Mouse (Mus musculus) embryonic facial prominence, embryonic 12.5 days (tissue): Measurements from ENCODE around the gene Cyp2d40. TPM values are rescaled to one million over a fixed set of nuclear protein-coding genes. Genes with fewer than 3 reads are reported as not detected.

ENCODE experiments used
- ATAC-seq: fragments of 200-750 bp; cut with Nextera tagmentation; 2 replicates; pipeline ENCODE4 v1.8.0; 2017; ENCODE audit not compliant: insufficient number of reproducible peaks, insufficient read depth, low FRiP score, low TSS enrichment
- H3K27ac ChIP-seq: fragments of 300-500 bp; sonication (generic); 2 replicates; pipeline ENCODE4 v1.5.1; 2016; ENCODE audit warnings: mild to moderate bottlenecking
- H3K27me3 ChIP-seq: fragments of 300-500 bp; sonication (generic); 2 replicates; pipeline ENCODE4 v1.6.1; 2016; ENCODE audit warnings: mild to moderate bottlenecking, moderate library complexity
- H3K36me3 ChIP-seq: fragments of 300-500 bp; sonication (generic); 2 replicates; pipeline ENCODE4 v1.6.1; 2016; ENCODE audit warnings: mild to moderate bottlenecking
- H3K4me1 ChIP-seq: fragments of 300-500 bp; sonication (generic); 2 replicates; pipeline ENCODE4 v1.6.1; 2016
- H3K4me2 ChIP-seq: fragments of 300-500 bp; sonication (generic); replicated peaks from 2 replicates; pipeline ENCODE4 v1.6.1; 2016; ENCODE audit warnings: mild to moderate bottlenecking, moderate library complexity
- H3K4me3 ChIP-seq: fragments of 300-500 bp; sonication (generic); 2 replicates; pipeline ENCODE4 v1.5.1; 2016; ENCODE audit warnings: mild to moderate bottlenecking
- H3K9ac ChIP-seq: fragments of 300-500 bp; sonication (generic); 2 replicates; pipeline ENCODE4 v1.6.1; 2016; ENCODE audit warnings: mild to moderate bottlenecking, moderate library complexity
- H3K9me3 ChIP-seq: fragments of 300-500 bp; sonication (generic); 2 replicates; pipeline ENCODE4 v1.6.1; 2016; ENCODE audit warnings: mild to moderate bottlenecking, moderate library complexity
- WGBS: fragments of 180-500 bp; shearing (Covaris S2); methylation state at CpG from one replicate; pipeline ENCODE4 v1.1.7; 2016; 5-methylcytosine and 5-hydroxymethylcytosine counted together
- polyA plus RNA-seq: library from polyadenylated mRNA; unstranded; fragments of >200 nt; fragmentation: Nextera tagmentation; extraction: Ambion mirVana; gene quantifications from 2 replicates; pipeline ENCODE4 v1.2.1, GENCODE M21; 2016

Gene Cyp2d40
- polyA plus RNA-seq: not detected in 2 replicates

GRCm38 (mm10) chr15:82763631-82764420 lies at the start of gene Cyp2d40:
Cyp2d40 (minus strand) TSS chr15:82764183.
- WGBS: 90% methylated on average over 9 of the region's 9 CpGs
- no peak within 1 kb of the TSS for H3K4me2 ChIP-seq
- H3K27me3 ChIP-seq: no peaks in the 10 kb centered on the region
- H3K4me3 ChIP-seq: no peak within 1 kb of the TSS
- H3K9ac ChIP-seq: no peak within 1 kb of the TSS
- no peaks in the 10 kb centered on the region for H3K36me3 ChIP-seq
- no peak for ATAC-seq
- H3K9me3 ChIP-seq: no peaks in the 10 kb centered on the region
- no peak within 1 kb of the TSS for H3K27ac ChIP-seq
- H3K4me1 ChIP-seq: no peaks in the 10 kb centered on the region

GRCm38 (mm10) chr15:82810556-82810955 lies 46.6 kb upstream of the Cyp2d40 start:
- Histone ChIP-seq H3K36me3 (peaks cover 23% of the 10 kb centered on the region), H3K4me2 (no peak overlapping the region), H3K9me3 (no peaks in the 10 kb centered on the region), H3K27ac (no peak overlapping the region), H3K4me3 (no peak overlapping the region), H3K9ac (no peak overlapping the region), H3K4me1 (no peaks in the 10 kb centered on the region), H3K27me3 (no peaks in the 10 kb centered on the region)
- 96% methylated on average over 1 of the region's 1 CpGs for WGBS
- no peak for ATAC-seq

- no peak for ATAC-seq
- 83% methylated on average over 6 of the region's 6 CpGs for WGBS
- H3K27ac ChIP-seq: no peak overlapping the region
- H3K4me2 ChIP-seq: no peak overlapping the region
- no peaks in the 10 kb centered on the region for H3K27me3 ChIP-seq
- no peaks in the 10 kb centered on the region for H3K9me3 ChIP-seq
- H3K4me3 ChIP-seq: no peak overlapping the region
- H3K4me1 ChIP-seq: no peaks in the 10 kb centered on the region
- H3K36me3 ChIP-seq: peaks cover 18% of the 10 kb centered on the region
- H3K9ac ChIP-seq: no peak overlapping the region
Measured at GRCm38 (mm10) chr15:82809511-82809910, 45.5 kb upstream of the Cyp2d40 start.

GRCm38 (mm10) chr15:82806969-82807763 lies 43.2 kb upstream of the Cyp2d40 start:
- H3K9ac ChIP-seq: no peak overlapping the region
- ATAC-seq: no peak
- H3K9me3 ChIP-seq: no peaks in the 10 kb centered on the region
- H3K36me3 ChIP-seq: peaks cover 12% of the 10 kb centered on the region; the same call in 1 of the 2 replicates
- no peaks in the 10 kb centered on the region for H3K27me3 ChIP-seq
- no peak overlapping the region for H3K4me2 ChIP-seq
- WGBS: 81% methylated on average over 5 of the region's 5 CpGs
- no peak overlapping the region for H3K27ac ChIP-seq
- no peak overlapping the region for H3K4me3 ChIP-seq
- H3K4me1 ChIP-seq: no peaks in the 10 kb centered on the region

- Histone ChIP-seq H3K9me3 (no peaks in the 10 kb centered on the region), H3K27ac (no peak overlapping the region), H3K27me3 (no peaks in the 10 kb centered on the region), H3K9ac (no peak overlapping the region), H3K36me3 (peaks cover 5% of the 10 kb centered on the region; the same call in 1 of the 2 replicates), H3K4me2 (no peak overlapping the region), H3K4me3 (no peak overlapping the region), H3K4me1 (no peaks in the 10 kb centered on the region)
- 77% methylated on average over 5 of the region's 5 CpGs for WGBS
- no peak for ATAC-seq
Measured at GRCm38 (mm10) chr15:82804708-82805639, 41.0 kb upstream of the Cyp2d40 start.

- Histone ChIP-seq H3K36me3 (no peaks in the 10 kb centered on the region), H3K4me2 (no peak overlapping the region), H3K4me3 (no peak overlapping the region), H3K9me3 (no peaks in the 10 kb centered on the region), H3K27ac (no peak overlapping the region), H3K9ac (no peak overlapping the region), H3K27me3 (no peaks in the 10 kb centered on the region), H3K4me1 (no peaks in the 10 kb centered on the region)
- no peak for ATAC-seq
- 75% methylated on average over 3 of the region's 3 CpGs for WGBS
Measured at GRCm38 (mm10) chr15:82795936-82796440, 32.0 kb upstream of the Cyp2d40 start.

GRCm38 (mm10) chr15:82794277-82794676 lies 30.3 kb upstream of the Cyp2d40 start, which contains the start of gene Cyp2d26:
Cyp2d26 (minus strand) TSS chr15:82794294.
- Histone ChIP-seq H3K36me3 (no peaks in the 10 kb centered on the region), H3K4me3 (no peak within 1 kb of the TSS), H3K27ac (no peak within 1 kb of the TSS), H3K9me3 (no peaks in the 10 kb centered on the region), H3K4me2 (no peak within 1 kb of the TSS), H3K9ac (no peak within 1 kb of the TSS), H3K4me1 (no peaks in the 10 kb centered on the region), H3K27me3 (no peaks in the 10 kb centered on the region)
- ATAC-seq: no peak
- WGBS: 84% methylated on average over 5 of the region's 5 CpGs

- ATAC-seq: no peak
- Histone ChIP-seq H3K4me2 (no peak overlapping the region), H3K4me1 (no peaks in the 10 kb centered on the region), H3K4me3 (no peak overlapping the region), H3K27ac (no peak overlapping the region), H3K27me3 (no peaks in the 10 kb centered on the region), H3K36me3 (no peaks in the 10 kb centered on the region), H3K9ac (no peak overlapping the region), H3K9me3 (no peaks in the 10 kb centered on the region)
- WGBS: 89% methylated on average over 6 of the region's 6 CpGs
Measured at GRCm38 (mm10) chr15:82793868-82794267, 29.9 kb upstream of the Cyp2d40 start.

- Histone ChIP-seq H3K4me2 (no peak overlapping the region), H3K27me3 (no peaks in the 10 kb centered on the region), H3K36me3 (no peaks in the 10 kb centered on the region), H3K9ac (no peak overlapping the region), H3K4me3 (no peak overlapping the region), H3K4me1 (no peaks in the 10 kb centered on the region), H3K27ac (no peak overlapping the region), H3K9me3 (no peaks in the 10 kb centered on the region)
- WGBS: 81% methylated on average over 1 of the region's 1 CpGs
- ATAC-seq: no peak
Measured at GRCm38 (mm10) chr15:82793454-82793853, 29.5 kb upstream of the Cyp2d40 start.

GRCm38 (mm10) chr15:82792566-82792965 lies 28.6 kb upstream of the Cyp2d40 start:
- Histone ChIP-seq H3K27me3 (no peaks in the 10 kb centered on the region), H3K27ac (no peak overlapping the region), H3K4me1 (no peaks in the 10 kb centered on the region), H3K9me3 (no peaks in the 10 kb centered on the region), H3K4me2 (no peak overlapping the region), H3K4me3 (no peak overlapping the region), H3K36me3 (no peaks in the 10 kb centered on the region), H3K9ac (no peak overlapping the region)
- 90% methylated on average over 11 of the region's 11 CpGs for whole genome bisulfite sequencing
- no peak for ATAC-seq

GRCm38 (mm10) chr15:82784581-82784980 lies 20.6 kb upstream of the Cyp2d40 start:
- H3K9me3 ChIP-seq: no peaks in the 10 kb centered on the region
- WGBS: 78% methylated on average over 1 of the region's 1 CpGs
- H3K36me3 ChIP-seq: no peaks in the 10 kb centered on the region
- H3K4me2 ChIP-seq: no peak overlapping the region
- H3K27ac ChIP-seq: no peak overlapping the region
- H3K4me1 ChIP-seq: no peaks in the 10 kb centered on the region
- no peak for ATAC-seq
- H3K9ac ChIP-seq: no peak overlapping the region
- H3K4me3 ChIP-seq: no peak overlapping the region
- no peaks in the 10 kb centered on the region for H3K27me3 ChIP-seq
